Mouse (Mus musculus): ENCODE measurements at regions not wholly inside any gene's neighbourhood (a gene's known extent, or its start where the extent isn't known, plus 50 kb on each side); places are given as distances from the start of the nearest gene placed in this dataset.

GRCm38 (mm10) chr17:85785625-85786294 is 97.7 kb upstream of the Six2 start:
- ATAC-seq (replicated peaks; ENCODE audit: low FRiP score, poor library complexity, severe bottlenecking): no peak

GRCm38 (mm10) chr17:85780477-85780876 is 92.4 kb upstream of the Six2 start:
- ATAC-seq (replicated peaks; ENCODE audit: low FRiP score, poor library complexity, severe bottlenecking): no peak

- ATAC-seq (replicated peaks; ENCODE audit: low FRiP score, poor library complexity, severe bottlenecking): no peak
Measured at GRCm38 (mm10) chr17:85776876-85777275, 88.8 kb upstream of the Six2 start.

- no peak for ATAC-seq (replicated peaks; ENCODE audit: low FRiP score, poor library complexity, severe bottlenecking)
Measured at GRCm38 (mm10) chr17:85768341-85768740, 80.3 kb upstream of the Six2 start.

GRCm38 (mm10) chr17:85767201-85767862 is 79.3 kb upstream of the Six2 start:
- peak; percentile 88 for ATAC-seq (replicated peaks; ENCODE audit: low FRiP score, poor library complexity, severe bottlenecking)

- ATAC-seq (replicated peaks; ENCODE audit: low FRiP score, poor library complexity, severe bottlenecking): no peak
Measured at GRCm38 (mm10) chr17:85766556-85766955, 78.5 kb upstream of the Six2 start.

GRCm38 (mm10) chr17:85758581-85759098 is 70.6 kb upstream of the Six2 start:
- ATAC-seq (replicated peaks; ENCODE audit: low FRiP score, poor library complexity, severe bottlenecking): no peak

GRCm38 (mm10) chr17:85757647-85758046 is 69.6 kb upstream of the Six2 start:
- ATAC-seq (replicated peaks; ENCODE audit: low FRiP score, poor library complexity, severe bottlenecking): peak; percentile 57; the same call in 1 of the 2 replicates

GRCm38 (mm10) chr17:85755557-85755956 is 67.5 kb upstream of the Six2 start:
- peak; percentile 74; the same call in 1 of the 2 replicates for ATAC-seq (replicated peaks; ENCODE audit: low FRiP score, poor library complexity, severe bottlenecking)

GRCm38 (mm10) chr17:85748649-85749081 is 60.6 kb upstream of the Six2 start:
- ATAC-seq (replicated peaks; ENCODE audit: low FRiP score, poor library complexity, severe bottlenecking): no peak

- ATAC-seq (replicated peaks; ENCODE audit: low FRiP score, poor library complexity, severe bottlenecking): no peak
Measured at GRCm38 (mm10) chr17:85747976-85748648, 60.0 kb upstream of the Six2 start.
